Mouse (Mus musculus): ENCODE measurements around the gene Gmds. TPM values are rescaled to one million over a fixed set of nuclear protein-coding genes. Genes with fewer than 3 reads are reported as not detected.

The Gmds gene
- polyA plus RNA-seq, 1 experiment = 5.2 TPM

GRCm38 (mm10) chr13:32047980-32048959, 290.3 kb downstream of the Gmds start:
- no peak overlapping the region for H3K4me3 ChIP-seq (ENCODE audit: control insufficient read depth, low read depth, low read length)
- no peaks in the 10 kb centered on the region for H3K27me3 ChIP-seq (ENCODE audit: control insufficient read depth, insufficient read depth, low read length)
- H3K36me3 ChIP-seq (ENCODE audit: control insufficient read depth, insufficient read depth, low read length) = no peaks in the 10 kb centered on the region
- no peaks in the 10 kb centered on the region for H3K4me1 ChIP-seq (ENCODE audit: control insufficient read depth, insufficient read depth, low read length)
- TF ChIP-seq CTCF (IDR thresholded peaks at IDR 0.05; ENCODE audit: control insufficient read depth, insufficient read depth, insufficient replicate concordance, low read depth, low read length) (no peak), POLR2A (IDR thresholded peaks at IDR 0.05; ENCODE audit: control insufficient read depth, low read depth, low read length) (no peak)
- no peak overlapping the region for H3K27ac ChIP-seq (ENCODE audit: control insufficient read depth, insufficient read depth, low read depth, low read length)

GRCm38 (mm10) chr13:32046961-32047360, 291.6 kb downstream of the Gmds start:
- Histone ChIP-seq H3K4me1 (ENCODE audit: control insufficient read depth, insufficient read depth, low read length) (no peaks in the 10 kb centered on the region), H3K27ac (ENCODE audit: control insufficient read depth, insufficient read depth, low read depth, low read length) (no peak overlapping the region), H3K36me3 (ENCODE audit: control insufficient read depth, insufficient read depth, low read length) (no peaks in the 10 kb centered on the region), H3K4me3 (ENCODE audit: control insufficient read depth, low read depth, low read length) (no peak overlapping the region), H3K27me3 (ENCODE audit: control insufficient read depth, insufficient read depth, low read length) (no peaks in the 10 kb centered on the region)
- TF ChIP-seq POLR2A (IDR thresholded peaks at IDR 0.05; ENCODE audit: control insufficient read depth, low read depth, low read length) = no peak
- no peak for TF ChIP-seq CTCF (IDR thresholded peaks at IDR 0.05; ENCODE audit: control insufficient read depth, insufficient read depth, insufficient replicate concordance, low read depth, low read length)

- TF ChIP-seq CTCF (IDR thresholded peaks at IDR 0.05; ENCODE audit: control insufficient read depth, insufficient read depth, insufficient replicate concordance, low read depth, low read length) (no peak), POLR2A (IDR thresholded peaks at IDR 0.05; ENCODE audit: control insufficient read depth, low read depth, low read length) (no peak)
- Histone ChIP-seq H3K27me3 (ENCODE audit: control insufficient read depth, insufficient read depth, low read length) (no peaks in the 10 kb centered on the region), H3K4me3 (ENCODE audit: control insufficient read depth, low read depth, low read length) (no peak overlapping the region), H3K27ac (ENCODE audit: control insufficient read depth, insufficient read depth, low read depth, low read length) (no peak overlapping the region), H3K4me1 (ENCODE audit: control insufficient read depth, insufficient read depth, low read length) (no peaks in the 10 kb centered on the region), H3K36me3 (ENCODE audit: control insufficient read depth, insufficient read depth, low read length) (no peaks in the 10 kb centered on the region)
Observed at GRCm38 (mm10) chr13:32042748-32043147, 295.8 kb downstream of the Gmds start.

GRCm38 (mm10) chr13:32040822-32041221, 297.7 kb downstream of the Gmds start:
- H3K27me3 ChIP-seq (ENCODE audit: control insufficient read depth, insufficient read depth, low read length) = no peaks in the 10 kb centered on the region
- no peak for TF ChIP-seq CTCF (IDR thresholded peaks at IDR 0.05; ENCODE audit: control insufficient read depth, insufficient read depth, insufficient replicate concordance, low read depth, low read length)
- TF ChIP-seq POLR2A (IDR thresholded peaks at IDR 0.05; ENCODE audit: control insufficient read depth, low read depth, low read length) = no peak
- no peak overlapping the region for H3K27ac ChIP-seq (ENCODE audit: control insufficient read depth, insufficient read depth, low read depth, low read length)
- no peaks in the 10 kb centered on the region for H3K4me1 ChIP-seq (ENCODE audit: control insufficient read depth, insufficient read depth, low read length)
- H3K4me3 ChIP-seq (ENCODE audit: control insufficient read depth, low read depth, low read length) = no peak overlapping the region
- H3K36me3 ChIP-seq (ENCODE audit: control insufficient read depth, insufficient read depth, low read length) = no peaks in the 10 kb centered on the region

GRCm38 (mm10) chr13:32036902-32037301, 301.6 kb downstream of the Gmds start:
- Histone ChIP-seq H3K27ac (ENCODE audit: control insufficient read depth, insufficient read depth, low read depth, low read length) (no peak overlapping the region), H3K27me3 (ENCODE audit: control insufficient read depth, insufficient read depth, low read length) (no peaks in the 10 kb centered on the region), H3K36me3 (ENCODE audit: control insufficient read depth, insufficient read depth, low read length) (no peaks in the 10 kb centered on the region), H3K4me1 (ENCODE audit: control insufficient read depth, insufficient read depth, low read length) (no peaks in the 10 kb centered on the region), H3K4me3 (ENCODE audit: control insufficient read depth, low read depth, low read length) (no peak overlapping the region)
- TF ChIP-seq POLR2A (IDR thresholded peaks at IDR 0.05; ENCODE audit: control insufficient read depth, low read depth, low read length) (no peak), CTCF (IDR thresholded peaks at IDR 0.05; ENCODE audit: control insufficient read depth, insufficient read depth, insufficient replicate concordance, low read depth, low read length) (no peak)

- H3K36me3 ChIP-seq (ENCODE audit: control insufficient read depth, insufficient read depth, low read length) = no peaks in the 10 kb centered on the region
- no peaks in the 10 kb centered on the region for H3K27me3 ChIP-seq (ENCODE audit: control insufficient read depth, insufficient read depth, low read length)
- no peak overlapping the region for H3K27ac ChIP-seq (ENCODE audit: control insufficient read depth, insufficient read depth, low read depth, low read length)
- H3K4me3 ChIP-seq (ENCODE audit: control insufficient read depth, low read depth, low read length) = no peak overlapping the region
- no peaks in the 10 kb centered on the region for H3K4me1 ChIP-seq (ENCODE audit: control insufficient read depth, insufficient read depth, low read length)
- no peak for TF ChIP-seq CTCF (IDR thresholded peaks at IDR 0.05; ENCODE audit: control insufficient read depth, insufficient read depth, insufficient replicate concordance, low read depth, low read length)
Observed at GRCm38 (mm10) chr13:32034799-32035448, 303.6 kb downstream of the Gmds start.

GRCm38 (mm10) chr13:32034139-32034538, 304.4 kb downstream of the Gmds start:
- TF ChIP-seq CTCF (IDR thresholded peaks at IDR 0.05; ENCODE audit: control insufficient read depth, insufficient read depth, insufficient replicate concordance, low read depth, low read length) (no peak), POLR2A (IDR thresholded peaks at IDR 0.05; ENCODE audit: control insufficient read depth, low read depth, low read length) (no peak)

More at GRCm38 (mm10) chr13:32034139-32034538, 304.4 kb downstream of the Gmds start:
- Histone ChIP-seq H3K27me3 (ENCODE audit: control insufficient read depth, insufficient read depth, low read length) (no peaks in the 10 kb centered on the region), H3K4me3 (ENCODE audit: control insufficient read depth, low read depth, low read length) (no peak overlapping the region), H3K4me1 (ENCODE audit: control insufficient read depth, insufficient read depth, low read length) (no peaks in the 10 kb centered on the region), H3K36me3 (ENCODE audit: control insufficient read depth, insufficient read depth, low read length) (no peaks in the 10 kb centered on the region), H3K27ac (ENCODE audit: control insufficient read depth, insufficient read depth, low read depth, low read length) (no peak overlapping the region)

Data from testis, adult 2 months (tissue).